Mouse (Mus musculus): ENCODE results near the gene Sptbn4. TPM values are rescaled to one million over a fixed set of nuclear protein-coding genes. Genes with fewer than 3 reads are reported as not detected.

Sptbn4 gene
- total and polyA plus RNA-seq, 2 experiments = 0.06 TPM; not detected in 1

DNA sequence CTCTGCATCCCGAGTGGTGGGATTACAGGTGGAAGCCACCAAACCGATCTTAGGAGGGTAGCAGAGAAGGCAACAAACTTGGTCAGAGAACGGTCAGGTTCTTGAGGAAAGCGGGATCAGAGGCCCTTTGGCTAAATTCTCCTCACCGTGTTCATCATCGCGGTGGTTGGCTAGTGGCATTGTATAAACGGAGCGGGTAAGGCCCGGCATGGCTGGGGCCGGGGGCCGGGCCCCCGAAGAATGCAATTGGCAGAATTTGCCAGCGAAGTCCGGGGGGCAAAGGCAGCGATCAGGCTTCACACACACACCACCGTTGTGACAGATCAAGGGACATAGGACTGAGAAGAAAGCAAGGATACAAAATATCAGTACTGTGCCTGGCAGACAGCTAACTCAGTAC, 117.5 kb downstream of the Sptbn4 start:
- WGBS = 32% methylated on average over 17 of the region's 17 CpGs
- H3K36me3 ChIP-seq (ENCODE audit: control insufficient read depth, insufficient read depth, low read length) = no peaks in the 10 kb centered on the region
- H3K4me3 ChIP-seq (ENCODE audit: insufficient read depth, low read depth, low read length) = no peak overlapping the region
- H3K27ac ChIP-seq (replicated peaks; ENCODE audit: insufficient read depth, low read depth, low read length) = no peak overlapping the region
- peaks cover 5% of the 10 kb centered on the region for H3K27me3 ChIP-seq (ENCODE audit: control insufficient read depth, insufficient read depth, low read length)
- H3K79me2 ChIP-seq (ENCODE audit: control insufficient read depth, insufficient read depth, low read length) = no peaks in the 10 kb centered on the region
- peaks cover 2% of the 10 kb centered on the region for H3K4me1 ChIP-seq (ENCODE audit: control insufficient read depth, insufficient read depth, low read length)
- DNase-seq (ENCODE audit: extremely low read depth, low read depth, low spot score) = no peak
- TF ChIP-seq CTCF (IDR thresholded peaks at IDR 0.05; ENCODE audit: low read depth, low read length) (no peak), POLR2A (IDR thresholded peaks at IDR 0.05; ENCODE audit: extremely low read depth, insufficient read depth, low read length) (no peak)
- no peak overlapping the region for H3K9ac ChIP-seq (ENCODE audit: low read depth, low read length)

DNA sequence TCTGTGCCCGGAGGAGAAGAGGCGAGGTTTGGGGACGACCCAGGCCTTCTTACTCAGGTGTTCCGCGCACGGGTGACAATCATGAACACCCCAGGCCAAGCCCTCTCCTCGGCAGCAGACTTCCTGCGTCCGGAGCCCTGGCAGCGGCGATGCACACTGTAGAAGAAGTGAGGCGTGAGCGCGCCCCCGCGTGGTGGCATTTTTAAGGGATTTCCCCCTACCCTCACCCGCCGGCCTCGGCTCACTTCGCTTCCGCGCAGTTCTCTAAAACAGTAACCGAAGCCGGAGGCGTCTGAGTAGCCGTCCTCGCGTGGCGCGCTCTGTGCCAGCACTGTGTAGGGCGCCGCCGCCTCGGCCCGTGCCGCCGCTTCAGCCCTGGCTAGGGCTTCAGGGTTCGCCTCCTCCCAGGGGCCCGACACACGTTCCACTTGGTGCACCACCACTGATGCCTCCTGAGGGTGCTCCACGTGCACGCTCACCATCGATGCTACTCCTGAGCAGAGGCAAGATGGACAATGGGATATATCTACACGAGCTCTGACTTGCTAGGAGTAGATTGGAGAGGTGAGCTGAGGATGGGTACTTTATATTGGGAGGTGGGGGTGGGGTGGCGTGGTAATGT, 118.0 kb downstream of the Sptbn4 start:
- Histone ChIP-seq H3K36me3 (ENCODE audit: control insufficient read depth, insufficient read depth, low read length) (no peaks in the 10 kb centered on the region), H3K79me2 (ENCODE audit: control insufficient read depth, insufficient read depth, low read length) (no peaks in the 10 kb centered on the region), H3K27ac (replicated peaks; ENCODE audit: insufficient read depth, low read depth, low read length) (no peak overlapping the region), H3K9ac (ENCODE audit: low read depth, low read length) (0 out of 2 replicates have a peak overlapping the region, but pooled peaks have one; percentile 12), H3K27me3 (ENCODE audit: control insufficient read depth, insufficient read depth, low read length) (peaks cover 5% of the 10 kb centered on the region), H3K4me3 (ENCODE audit: insufficient read depth, low read depth, low read length) (no peak overlapping the region), H3K4me1 (ENCODE audit: control insufficient read depth, insufficient read depth, low read length) (peaks cover 2% of the 10 kb centered on the region)
- WGBS = 7% methylated on average over 45 of the region's 45 CpGs
- TF ChIP-seq CTCF (IDR thresholded peaks at IDR 0.05; ENCODE audit: low read depth, low read length) (peak; percentile 82), POLR2A (IDR thresholded peaks at IDR 0.05; ENCODE audit: extremely low read depth, insufficient read depth, low read length) (no peak)
- peak; percentile 15 for DNase-seq (ENCODE audit: extremely low read depth, low read depth, low spot score)

DNA sequence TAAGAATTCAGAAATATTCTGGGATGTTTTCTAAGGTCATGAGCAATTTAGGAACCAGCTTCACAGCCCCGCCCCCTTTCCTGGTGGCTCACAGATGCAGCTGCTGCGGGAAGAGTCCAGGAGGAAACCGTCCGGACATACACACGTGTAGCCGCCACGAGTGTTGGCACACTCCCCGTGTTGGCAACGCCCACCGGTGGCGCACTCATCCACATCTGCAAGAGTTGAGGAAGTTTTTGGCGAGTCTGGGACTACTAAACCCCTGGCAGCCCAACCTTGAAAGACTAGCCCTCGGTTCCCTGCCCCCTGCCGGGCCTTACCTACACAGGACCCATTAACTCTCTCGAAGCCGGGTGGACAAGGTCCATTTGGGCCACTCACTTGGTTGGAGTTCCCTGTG, 118.8 kb downstream of the Sptbn4 start:
- no peak overlapping the region for H3K9ac ChIP-seq (ENCODE audit: low read depth, low read length)
- no peak overlapping the region for H3K27ac ChIP-seq (replicated peaks; ENCODE audit: insufficient read depth, low read depth, low read length)
- H3K27me3 ChIP-seq (ENCODE audit: control insufficient read depth, insufficient read depth, low read length) = peaks cover 5% of the 10 kb centered on the region
- peaks cover 2% of the 10 kb centered on the region for H3K4me1 ChIP-seq (ENCODE audit: control insufficient read depth, insufficient read depth, low read length)
- no peak overlapping the region for H3K4me3 ChIP-seq (ENCODE audit: insufficient read depth, low read depth, low read length)
- no peaks in the 10 kb centered on the region for H3K36me3 ChIP-seq (ENCODE audit: control insufficient read depth, insufficient read depth, low read length)
- WGBS = 49% methylated on average over 16 of the region's 16 CpGs
- TF ChIP-seq POLR2A (IDR thresholded peaks at IDR 0.05; ENCODE audit: extremely low read depth, insufficient read depth, low read length) = no peak
- TF ChIP-seq CTCF (IDR thresholded peaks at IDR 0.05; ENCODE audit: low read depth, low read length) = no peak
- no peak for DNase-seq (ENCODE audit: extremely low read depth, low read depth, low spot score)
- H3K79me2 ChIP-seq (ENCODE audit: control insufficient read depth, insufficient read depth, low read length) = no peaks in the 10 kb centered on the region

DNA sequence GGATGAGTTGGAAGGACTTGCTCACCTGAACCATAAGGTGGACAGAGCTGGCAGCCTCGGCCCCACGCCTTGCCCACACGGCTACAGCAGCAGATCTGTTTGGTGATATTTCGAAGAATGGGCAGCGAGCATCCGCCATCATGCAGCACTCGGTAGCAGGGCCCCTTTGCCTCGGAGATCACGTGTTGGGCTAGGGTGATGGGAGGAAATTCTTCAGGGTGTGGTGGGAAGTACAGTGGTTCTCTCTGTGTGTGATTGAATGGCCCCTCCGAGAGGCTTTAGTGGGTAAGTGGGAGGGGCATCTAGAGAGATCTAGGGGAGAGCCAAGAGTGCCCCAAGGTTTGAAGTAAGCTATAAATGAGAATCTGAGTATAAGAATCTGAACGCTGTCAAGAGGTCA, 119.3 kb downstream of the Sptbn4 start:
- no peak overlapping the region for H3K4me3 ChIP-seq (ENCODE audit: insufficient read depth, low read depth, low read length)
- DNase-seq (ENCODE audit: extremely low read depth, low read depth, low spot score) = no peak
- H3K27me3 ChIP-seq (ENCODE audit: control insufficient read depth, insufficient read depth, low read length) = peaks cover 5% of the 10 kb centered on the region
- H3K27ac ChIP-seq (replicated peaks; ENCODE audit: insufficient read depth, low read depth, low read length) = no peak overlapping the region
- H3K36me3 ChIP-seq (ENCODE audit: control insufficient read depth, insufficient read depth, low read length) = no peaks in the 10 kb centered on the region
- peaks cover 2% of the 10 kb centered on the region for H3K4me1 ChIP-seq (ENCODE audit: control insufficient read depth, insufficient read depth, low read length)
- WGBS = 94% methylated on average over 11 of the region's 11 CpGs
- H3K9ac ChIP-seq (ENCODE audit: low read depth, low read length) = no peak overlapping the region
- TF ChIP-seq CTCF (IDR thresholded peaks at IDR 0.05; ENCODE audit: low read depth, low read length) = no peak
- TF ChIP-seq POLR2A (IDR thresholded peaks at IDR 0.05; ENCODE audit: extremely low read depth, insufficient read depth, low read length) = no peak
- H3K79me2 ChIP-seq (ENCODE audit: control insufficient read depth, insufficient read depth, low read length) = no peaks in the 10 kb centered on the region

DNA sequence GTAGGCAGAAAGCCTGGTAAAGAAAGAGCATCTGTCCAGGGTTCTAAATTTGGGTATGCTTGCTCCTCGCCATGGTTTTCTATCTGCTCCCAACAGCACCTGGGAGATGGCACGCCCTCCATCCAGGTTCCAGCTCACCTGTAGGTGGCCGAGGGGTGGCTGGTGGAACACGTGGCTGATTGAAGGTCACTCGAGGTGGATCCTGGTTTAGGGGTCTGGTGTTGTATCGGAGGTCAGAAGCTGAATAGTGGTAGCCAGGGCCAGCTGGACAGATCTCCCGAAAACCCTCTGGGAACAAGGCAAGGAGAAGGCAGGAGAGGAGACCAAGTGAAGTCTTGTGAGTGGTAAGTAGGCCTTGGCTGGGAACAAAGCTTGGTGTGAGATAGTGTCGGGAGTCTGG, 120.0 kb downstream of the Sptbn4 start:
- Histone ChIP-seq H3K27ac (replicated peaks; ENCODE audit: insufficient read depth, low read depth, low read length) (no peak overlapping the region), H3K9ac (ENCODE audit: low read depth, low read length) (no peak overlapping the region), H3K4me1 (ENCODE audit: control insufficient read depth, insufficient read depth, low read length) (peaks cover 2% of the 10 kb centered on the region), H3K27me3 (ENCODE audit: control insufficient read depth, insufficient read depth, low read length) (peaks cover 5% of the 10 kb centered on the region), H3K4me3 (ENCODE audit: insufficient read depth, low read depth, low read length) (no peak overlapping the region), H3K79me2 (ENCODE audit: control insufficient read depth, insufficient read depth, low read length) (no peaks in the 10 kb centered on the region), H3K36me3 (ENCODE audit: control insufficient read depth, insufficient read depth, low read length) (no peaks in the 10 kb centered on the region)
- no peak for TF ChIP-seq CTCF (IDR thresholded peaks at IDR 0.05; ENCODE audit: low read depth, low read length)
- TF ChIP-seq POLR2A (IDR thresholded peaks at IDR 0.05; ENCODE audit: extremely low read depth, insufficient read depth, low read length) = no peak
- 94% methylated on average over 8 of the region's 8 CpGs for WGBS
- DNase-seq (ENCODE audit: extremely low read depth, low read depth, low spot score) = no peak

DNA sequence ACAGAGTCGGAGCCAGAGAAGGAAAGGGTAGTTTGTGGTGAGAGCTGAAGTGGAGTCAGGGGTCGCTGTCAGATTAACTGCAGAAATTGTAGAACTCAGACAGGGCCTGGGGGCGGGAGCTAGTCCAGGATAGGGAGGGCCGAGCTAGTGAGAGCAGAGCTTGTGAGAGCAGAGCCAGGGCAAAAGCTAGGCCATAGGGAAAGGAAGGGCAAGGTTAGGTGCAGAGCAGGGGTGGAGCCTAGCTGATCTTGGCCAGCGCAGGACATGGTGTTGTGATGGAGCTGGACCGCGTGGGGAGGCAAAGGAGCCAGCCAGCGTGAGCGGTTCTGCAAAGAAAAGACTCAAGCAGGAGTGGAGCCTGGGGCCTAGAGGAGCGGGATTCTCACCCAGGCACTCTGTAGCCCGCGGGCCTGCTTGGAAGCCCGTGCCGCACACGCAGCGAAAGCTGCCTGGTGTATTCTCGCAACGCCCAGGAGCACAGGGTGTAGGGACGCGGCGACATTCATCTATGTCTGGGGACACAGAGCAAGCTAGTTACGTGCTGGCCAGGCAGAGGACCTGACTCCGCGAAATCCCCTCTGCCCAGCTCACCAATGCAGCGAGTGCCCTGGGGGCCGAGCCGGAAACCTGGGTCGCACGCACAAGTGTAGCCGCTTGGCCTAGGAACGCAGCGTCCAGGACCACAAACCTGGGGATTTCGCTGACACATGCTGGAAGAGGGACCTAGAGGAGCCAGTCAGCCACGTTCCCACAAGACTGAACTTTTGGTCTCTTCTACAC, 121.2 kb downstream of the Sptbn4 start:
- Histone ChIP-seq H3K27ac (replicated peaks; ENCODE audit: insufficient read depth, low read depth, low read length) (no peak overlapping the region), H3K9ac (ENCODE audit: low read depth, low read length) (no peak overlapping the region), H3K36me3 (ENCODE audit: control insufficient read depth, insufficient read depth, low read length) (no peaks in the 10 kb centered on the region), H3K4me1 (ENCODE audit: control insufficient read depth, insufficient read depth, low read length) (peaks cover 2% of the 10 kb centered on the region), H3K27me3 (ENCODE audit: control insufficient read depth, insufficient read depth, low read length) (peaks cover 5% of the 10 kb centered on the region), H3K4me3 (ENCODE audit: insufficient read depth, low read depth, low read length) (no peak overlapping the region), H3K79me2 (ENCODE audit: control insufficient read depth, insufficient read depth, low read length) (no peaks in the 10 kb centered on the region)
- no peak for TF ChIP-seq POLR2A (IDR thresholded peaks at IDR 0.05; ENCODE audit: extremely low read depth, insufficient read depth, low read length)
- 66% methylated on average over 34 of the region's 34 CpGs for WGBS
- DNase-seq (ENCODE audit: extremely low read depth, low read depth, low spot score) = no peak
